Mouse (Mus musculus) G1E-ER4 (cell line): ENCODE measurements around the gene Lrrc30. TPM values are rescaled to one million over a fixed set of nuclear protein-coding genes. Genes with fewer than 3 reads are reported as not detected.

ENCODE experiments used
- GATA1 ChIP-seq: IDR thresholded peaks from one replicate; pipeline ENCODE4 v1.8.0; 2012; ENCODE audit warnings: low read length, inconsistent platforms
- polyA plus RNA-seq: library from polyadenylated mRNA; stranded (reverse); fragments of >175 nt; gene quantifications from 2 replicates; pipeline ENCODE4 v1.2.3, GENCODE M21; 2012

Gene Lrrc30
- not detected in 2 replicates for polyA plus RNA-seq

DNA sequence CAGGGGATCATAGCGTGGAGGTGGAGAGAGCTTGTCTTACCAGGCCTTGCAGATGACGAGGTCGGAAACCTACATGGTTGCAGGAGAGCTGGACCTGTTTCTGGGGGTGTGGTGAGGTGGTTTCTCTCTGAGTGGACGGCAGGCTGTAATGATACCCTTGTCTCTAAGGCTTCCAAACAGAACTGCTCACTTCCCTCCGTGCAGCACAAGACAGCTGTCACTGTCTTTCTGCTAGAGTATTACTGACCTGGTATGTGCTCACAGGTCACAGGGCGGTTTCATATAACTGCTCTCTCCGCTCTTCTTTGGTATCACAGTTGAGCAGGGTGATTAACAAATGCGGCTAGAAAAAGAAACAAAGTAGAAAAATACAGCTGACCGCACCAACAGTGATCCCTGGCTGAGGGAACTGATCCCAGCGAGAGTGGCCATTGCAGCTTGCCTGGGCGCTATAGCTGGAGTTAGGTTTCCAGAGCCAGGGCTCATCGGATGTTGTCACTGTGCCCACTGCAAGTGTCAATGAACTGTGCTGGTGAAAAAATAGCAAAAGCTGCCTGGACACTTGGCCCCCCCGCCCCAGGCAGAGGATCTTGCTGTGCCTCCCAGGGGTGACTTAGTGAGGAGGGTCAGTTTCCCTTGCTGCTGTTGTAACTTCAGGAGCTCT lies at the start of gene Lrrc30:
TSS of gene Lrrc30 (minus strand) at position 48 of the 664 bp plus-strand sequence.
- TF ChIP-seq GATA1, result no peak

DNA sequence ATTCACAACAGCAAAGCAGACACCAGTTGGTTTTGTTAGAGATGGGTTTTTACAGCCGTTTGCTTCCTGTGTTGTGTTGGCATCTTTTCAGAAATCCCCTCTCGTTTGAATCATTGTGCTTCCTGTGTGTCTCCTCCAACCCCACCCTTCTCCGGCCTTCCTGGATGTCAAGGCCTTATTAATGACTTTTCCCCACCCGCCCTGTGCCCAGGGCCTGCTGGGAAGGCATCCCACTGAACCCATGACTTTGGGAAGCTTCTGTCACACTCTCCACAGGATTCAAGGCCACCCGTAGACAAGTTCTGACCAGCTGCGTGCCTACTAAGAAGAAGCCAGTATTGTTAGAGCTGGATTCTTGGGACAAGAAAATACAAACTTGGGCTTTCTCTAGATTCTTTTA lies 48.6 kb upstream of the Lrrc30 start:
- TF ChIP-seq GATA1, result no peak

DNA sequence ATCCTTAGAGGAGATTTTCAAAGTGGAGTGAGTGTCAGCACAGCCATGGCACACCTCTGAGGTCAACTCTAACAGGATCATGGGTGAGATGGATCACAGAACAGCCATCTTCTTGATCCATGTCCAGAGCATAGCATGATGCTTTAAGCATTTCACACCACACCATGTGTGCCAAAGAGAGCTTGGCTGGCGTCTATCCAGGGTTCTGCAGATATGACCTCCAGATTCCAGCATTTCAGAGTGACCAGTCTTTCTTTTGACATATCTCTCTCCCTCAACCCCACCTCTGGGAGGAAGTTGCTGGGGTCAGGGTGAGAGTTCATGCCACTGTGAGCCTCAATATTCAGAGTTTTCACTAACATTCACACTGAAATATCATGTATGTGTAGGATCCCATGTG lies 46.1 kb upstream of the Lrrc30 start:
- TF ChIP-seq GATA1, result no peak

DNA sequence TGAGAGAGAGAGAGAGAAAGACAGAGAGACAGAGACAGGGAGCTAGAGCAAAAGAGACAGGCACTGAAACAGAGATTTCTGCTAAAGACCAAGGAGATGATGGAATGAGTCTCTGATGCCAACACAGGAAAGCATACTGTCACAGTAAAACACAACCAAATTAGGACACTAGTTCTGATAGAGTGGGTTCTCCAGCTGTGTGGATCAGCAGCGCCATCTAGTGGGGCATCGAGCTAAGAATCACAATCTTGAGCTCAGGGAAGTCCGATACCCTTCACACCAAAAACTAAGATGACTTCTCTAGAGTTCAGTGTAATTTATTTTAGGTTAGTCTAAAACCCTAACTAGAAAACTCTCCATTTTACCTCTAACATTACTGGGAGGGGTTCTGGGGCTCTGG lies 35.5 kb upstream of the Lrrc30 start:
- no peak for TF ChIP-seq GATA1

DNA sequence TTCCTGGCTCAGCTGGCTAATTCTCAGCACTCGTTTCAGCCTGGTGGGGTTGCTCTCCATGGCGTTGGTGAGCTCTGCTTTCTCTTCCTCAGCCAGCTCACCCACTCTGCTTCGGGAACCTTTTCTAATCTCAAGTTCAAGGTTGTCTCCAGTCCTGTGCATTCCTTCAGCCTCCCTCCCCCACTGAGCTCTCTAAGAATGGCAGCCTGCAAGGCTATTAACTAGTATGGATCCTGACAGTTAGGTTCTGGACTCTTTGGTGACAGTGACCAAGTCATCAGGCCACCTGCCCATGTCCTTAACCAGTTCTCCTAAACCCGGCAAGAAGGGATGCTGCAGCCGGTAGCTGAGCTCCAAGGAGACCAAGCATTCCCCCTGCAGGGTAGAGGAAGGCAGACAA lies 34.5 kb upstream of the Lrrc30 start:
- TF ChIP-seq GATA1, result no peak

DNA sequence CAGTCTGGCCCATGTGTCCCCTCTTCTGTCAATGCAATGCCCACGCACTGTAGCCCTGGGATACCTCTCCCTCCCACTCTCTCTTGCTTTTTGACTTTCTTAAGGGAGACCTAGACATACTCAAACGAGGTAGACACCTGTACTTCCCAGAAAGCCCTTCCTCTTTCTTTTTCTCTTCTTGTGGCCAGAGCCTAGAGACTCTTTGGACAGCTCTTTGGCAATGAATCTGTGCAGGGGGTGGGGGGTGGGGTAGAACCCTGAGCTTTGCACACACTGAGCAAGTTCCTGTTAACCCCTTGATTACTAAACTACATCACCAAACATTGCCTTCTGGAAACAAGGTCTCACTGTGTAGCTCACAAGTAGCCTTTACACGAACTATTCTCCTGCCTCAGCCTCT lies 31.8 kb upstream of the Lrrc30 start:
- TF ChIP-seq GATA1, result no peak

DNA sequence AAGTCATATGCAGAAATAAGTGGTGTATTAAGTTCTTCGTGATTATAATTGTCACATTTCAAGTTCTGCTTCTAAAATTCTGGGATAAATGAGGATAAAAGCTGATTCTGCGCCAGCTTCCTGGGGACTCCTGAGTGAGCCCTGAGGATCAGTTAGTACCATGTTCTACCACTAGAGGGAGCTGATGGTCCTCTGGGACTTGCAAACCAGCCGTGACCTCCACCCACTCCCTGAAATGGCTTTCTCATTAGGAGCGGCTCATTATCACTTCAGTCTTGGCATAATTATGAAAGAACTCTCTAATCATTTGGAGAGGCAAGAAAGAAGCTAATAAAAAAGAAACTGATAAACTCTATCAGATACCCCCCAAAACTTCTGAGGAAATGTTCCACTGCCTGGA lies 19.0 kb upstream of the Lrrc30 start:
- no peak for TF ChIP-seq GATA1

DNA sequence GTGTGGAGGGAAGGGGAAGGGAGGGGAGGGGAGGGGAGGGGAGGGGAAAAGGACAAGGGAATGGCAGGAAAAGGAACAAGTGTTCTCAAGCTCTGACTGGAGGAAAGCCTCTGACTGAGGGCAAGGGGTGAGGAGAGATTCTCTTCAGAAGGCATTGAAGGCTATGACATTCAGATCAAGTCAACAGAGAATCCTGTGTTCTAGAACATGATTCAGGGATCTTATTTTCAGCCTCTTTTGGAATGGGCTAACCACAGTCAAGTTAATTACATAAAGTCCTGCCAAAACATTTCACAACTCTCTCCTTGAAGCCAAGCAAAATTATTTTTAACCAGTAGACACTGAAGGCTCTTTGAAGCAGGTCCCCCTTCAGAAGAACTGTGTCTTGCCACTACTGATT lies 9.1 kb upstream of the Lrrc30 start:
- TF ChIP-seq GATA1, result no peak

DNA sequence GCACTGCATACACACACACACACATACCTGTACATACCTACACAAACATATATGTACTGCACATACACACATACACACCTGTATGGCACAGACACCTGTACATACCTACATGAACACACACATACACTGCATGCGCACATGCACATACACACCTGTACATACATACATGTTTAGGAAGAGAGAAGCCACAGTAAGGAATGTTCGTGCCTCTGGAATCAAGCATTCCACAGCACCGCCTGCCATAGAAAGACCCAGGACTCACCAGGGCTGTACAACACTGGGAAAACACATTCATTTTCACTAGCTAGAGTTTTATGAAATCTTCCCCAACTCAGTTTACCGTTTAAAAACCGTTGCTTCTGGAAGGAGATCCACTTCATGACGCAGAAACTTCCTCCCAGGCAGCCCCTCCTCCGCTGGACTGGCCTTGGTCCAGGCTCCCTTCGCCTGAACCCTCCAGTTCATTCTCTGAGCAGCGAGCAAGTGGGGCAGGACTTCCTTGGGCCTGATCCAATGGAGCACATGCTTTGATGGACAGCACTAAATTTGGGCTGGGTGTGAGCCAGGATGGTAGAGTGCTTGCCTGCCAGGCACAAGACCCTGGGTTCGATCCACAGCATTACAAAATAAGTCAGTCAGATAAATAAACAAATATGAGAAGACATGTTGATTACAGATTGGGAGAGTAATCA lies 5.7 kb upstream of the Lrrc30 start:
- no peak for TF ChIP-seq GATA1

DNA sequence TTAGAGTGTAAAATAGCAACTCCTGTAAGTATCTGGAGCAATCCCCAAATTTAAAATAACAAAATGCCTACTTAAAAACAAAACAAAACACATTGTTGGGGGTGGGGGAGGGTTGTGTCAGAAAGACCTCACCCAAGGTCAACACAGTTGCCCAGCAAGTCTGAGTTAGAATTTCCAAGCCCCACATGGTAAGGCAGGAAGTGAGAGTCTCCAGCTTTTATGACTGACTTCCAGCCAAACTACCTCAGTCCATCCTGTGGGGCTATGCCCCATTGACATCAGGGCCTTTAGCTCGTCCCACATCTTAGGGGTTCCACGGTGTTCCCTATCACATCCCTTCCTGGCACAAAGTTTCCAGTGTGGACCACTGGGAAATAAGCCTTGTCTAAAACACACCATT lies 4.4 kb upstream of the Lrrc30 start:
- no peak for TF ChIP-seq GATA1

DNA sequence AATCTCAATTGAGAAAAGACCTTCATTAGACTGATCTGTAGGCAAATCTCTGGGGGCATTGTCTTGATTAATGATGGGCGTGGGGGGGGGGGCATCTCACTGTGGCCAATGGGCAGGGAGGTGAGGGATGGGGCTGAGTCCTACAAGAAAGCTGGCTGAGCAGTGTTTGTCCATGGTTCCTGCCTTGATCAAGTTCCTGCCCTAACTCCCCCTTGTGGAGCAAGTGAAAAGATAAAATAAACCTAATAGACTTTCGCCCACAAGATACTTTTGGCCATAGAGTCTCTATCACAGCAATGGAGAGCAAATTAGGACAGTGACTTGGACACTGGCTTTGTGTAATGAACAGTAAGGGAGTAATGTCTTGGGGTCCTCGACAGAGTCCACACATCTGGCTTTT lies 3.8 kb upstream of the Lrrc30 start:
- TF ChIP-seq GATA1, result no peak

DNA sequence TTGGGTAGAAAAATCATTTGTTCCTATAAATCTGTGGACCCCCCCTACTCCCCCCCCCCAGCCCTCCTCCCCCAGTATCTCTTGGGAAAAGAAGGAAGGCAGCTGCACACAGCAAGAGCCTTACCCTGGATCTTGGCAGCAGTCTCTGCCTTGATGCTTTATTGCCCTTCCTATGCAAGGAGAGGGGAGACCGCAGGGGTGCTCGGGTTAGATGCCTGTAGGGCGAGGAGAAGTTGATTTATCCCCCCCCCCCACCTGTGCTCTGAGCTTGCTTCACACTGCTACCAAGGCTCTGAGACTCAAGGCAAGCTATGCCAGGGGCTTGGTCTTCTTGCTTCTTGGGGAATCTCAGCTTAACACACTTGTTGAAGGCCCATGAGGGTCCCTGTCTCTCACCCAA lies 2.8 kb downstream of the Lrrc30 start:
- no peak for TF ChIP-seq GATA1

DNA sequence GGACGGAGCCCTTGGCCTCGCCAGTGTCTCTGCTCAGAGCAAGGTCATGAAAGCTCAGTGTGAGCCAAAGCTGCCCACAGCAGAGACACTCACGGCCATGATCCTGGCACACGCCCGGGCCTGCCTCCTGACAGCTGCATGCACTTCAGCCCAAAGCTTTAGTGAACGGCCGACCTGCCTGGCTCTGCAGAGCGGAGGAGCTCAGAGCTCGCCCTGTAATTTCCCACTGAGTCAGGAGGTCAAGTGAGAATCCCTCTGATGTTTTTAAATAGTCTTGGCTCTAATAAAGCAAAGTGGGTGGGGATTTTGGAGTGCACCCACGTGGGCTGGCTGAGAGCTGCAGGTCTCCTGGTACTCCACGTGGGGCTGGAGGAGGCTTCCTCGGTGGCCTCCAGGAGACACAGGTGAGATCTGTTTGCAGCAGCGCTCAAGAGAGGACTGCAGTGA lies 3.3 kb downstream of the Lrrc30 start:
- TF ChIP-seq GATA1, result no peak

DNA sequence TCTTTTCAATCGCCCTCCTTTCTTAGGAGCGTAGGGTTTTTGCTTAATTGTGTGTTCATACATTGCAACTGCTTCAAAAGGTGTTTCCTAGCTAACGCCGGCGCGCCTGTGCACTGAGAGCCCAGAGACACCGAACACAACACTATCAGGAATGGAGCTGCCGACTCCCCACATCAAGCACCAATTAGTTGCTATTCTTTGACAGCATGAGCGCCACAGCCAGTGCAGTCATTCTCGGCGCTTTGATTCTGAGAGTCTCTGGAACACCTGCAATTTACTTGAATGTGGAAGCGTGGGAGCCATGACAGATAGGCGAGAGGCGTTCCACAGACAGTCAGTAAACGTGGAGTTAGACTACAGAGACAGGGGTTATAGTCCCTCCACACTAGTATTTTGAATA lies 4.0 kb downstream of the Lrrc30 start:
- no peak for TF ChIP-seq GATA1

DNA sequence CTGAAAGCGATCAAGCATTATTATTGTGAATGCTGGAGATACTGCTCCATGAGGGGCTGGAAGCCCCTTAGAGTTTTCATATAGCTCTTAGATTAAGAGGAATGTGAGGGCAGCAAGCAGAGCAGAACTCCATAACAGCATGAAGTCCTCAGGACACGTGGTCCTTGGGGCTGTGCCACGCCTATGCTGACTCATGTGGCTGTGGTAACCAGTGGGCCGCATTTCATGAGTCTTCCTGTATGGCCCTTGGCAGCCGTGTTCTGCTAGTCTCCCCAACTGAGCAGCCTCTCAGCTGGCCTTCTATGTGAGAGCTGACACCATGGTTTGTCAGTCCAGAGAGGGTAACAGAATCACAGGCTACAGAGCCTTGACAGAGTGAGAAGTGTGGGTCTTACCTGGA lies 7.1 kb downstream of the Lrrc30 start:
- no peak for TF ChIP-seq GATA1

DNA sequence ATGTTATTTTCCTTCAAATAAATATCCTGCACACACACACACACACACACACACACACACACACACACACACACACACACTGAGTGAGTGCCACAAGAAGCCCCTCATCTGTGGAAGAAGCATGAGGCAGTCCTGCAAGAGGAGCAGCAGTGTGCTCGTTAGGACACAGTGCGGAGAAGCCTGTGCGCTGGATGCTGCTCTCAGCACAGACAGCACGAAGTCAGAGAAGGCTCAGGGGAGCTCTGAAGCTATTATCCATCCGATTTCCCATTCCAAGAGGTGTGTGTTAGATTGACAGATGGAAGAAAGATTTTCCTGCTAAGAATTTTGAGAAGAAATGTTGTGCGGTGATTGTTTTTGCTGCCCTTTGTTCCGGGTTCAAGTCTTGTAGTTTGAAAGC lies 13.5 kb downstream of the Lrrc30 start:
- TF ChIP-seq GATA1, result no peak

DNA sequence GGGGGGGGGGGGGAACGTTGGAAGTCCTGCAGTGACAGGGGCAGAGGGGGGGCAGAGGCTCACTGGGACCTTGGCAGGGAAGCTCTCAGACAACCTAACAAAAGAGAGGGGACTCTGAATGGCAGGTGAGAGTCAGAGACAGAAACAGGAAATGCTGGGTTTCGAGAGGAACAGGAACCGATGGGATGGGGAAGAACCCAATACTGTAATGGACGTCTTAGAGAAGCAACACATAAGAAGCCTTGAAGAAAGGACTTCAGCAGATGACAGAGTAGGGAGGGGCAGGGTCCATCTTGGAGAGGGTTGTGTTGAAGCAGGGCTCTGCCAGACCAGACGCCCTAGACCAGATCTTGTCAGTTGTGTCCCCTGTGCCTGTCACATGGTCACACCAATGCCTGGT lies 18.1 kb downstream of the Lrrc30 start:
- TF ChIP-seq GATA1, result no peak
